Mouse (Mus musculus): ENCODE data around the gene Exoc4.

Gene Exoc4

GRCm38 (mm10) chr6:33248894-33249758, at the start of gene Exoc4:
Exoc4 (plus strand) TSS chr6:33249085.
- peak; percentile 88 for DNase-seq (ENCODE audit: low read depth, low spot score)

- DNase-seq (ENCODE audit: low read depth, low spot score), result no peak
Observed at GRCm38 (mm10) chr6:33218780-33219179, 30.1 kb upstream of the Exoc4 start.

GRCm38 (mm10) chr6:33226700-33227099, 22.2 kb upstream of the Exoc4 start:
- DNase-seq (ENCODE audit: low read depth, low spot score), result no peak

- DNase-seq (ENCODE audit: low read depth, low spot score), result no peak
Observed at GRCm38 (mm10) chr6:33227371-33227770, 21.5 kb upstream of the Exoc4 start.

GRCm38 (mm10) chr6:33241250-33241649, 7.6 kb upstream of the Exoc4 start:
- no peak for DNase-seq (ENCODE audit: low read depth, low spot score)

- DNase-seq (ENCODE audit: low read depth, low spot score), result no peak
Observed at GRCm38 (mm10) chr6:33244546-33244945, 4.3 kb upstream of the Exoc4 start.

- DNase-seq (ENCODE audit: low read depth, low spot score), result no peak
Observed at GRCm38 (mm10) chr6:33247146-33247545, 1.7 kb upstream of the Exoc4 start.

GRCm38 (mm10) chr6:33247576-33248355, 1.1 kb upstream of the Exoc4 start:
- no peak for DNase-seq (ENCODE audit: low read depth, low spot score)

GRCm38 (mm10) chr6:33256638-33257037, 7.8 kb downstream of the Exoc4 start:
- DNase-seq (ENCODE audit: low read depth, low spot score), result no peak

- DNase-seq (ENCODE audit: low read depth, low spot score), result no peak
Observed at GRCm38 (mm10) chr6:33257076-33257789, 8.3 kb downstream of the Exoc4 start.

GRCm38 (mm10) chr6:33259926-33260325, 11.0 kb downstream of the Exoc4 start:
- DNase-seq (ENCODE audit: low read depth, low spot score), result no peak

GRCm38 (mm10) chr6:33261606-33262005, 12.7 kb downstream of the Exoc4 start:
- DNase-seq (ENCODE audit: low read depth, low spot score), result no peak

GRCm38 (mm10) chr6:33263950-33264349, 15.1 kb downstream of the Exoc4 start:
- DNase-seq (ENCODE audit: low read depth, low spot score), result no peak

- DNase-seq (ENCODE audit: low read depth, low spot score), result no peak
Observed at GRCm38 (mm10) chr6:33264388-33264787, 15.5 kb downstream of the Exoc4 start.

- DNase-seq (ENCODE audit: low read depth, low spot score), result no peak
Observed at GRCm38 (mm10) chr6:33267571-33267970, 18.7 kb downstream of the Exoc4 start.

GRCm38 (mm10) chr6:33283523-33283922, 34.6 kb downstream of the Exoc4 start:
- DNase-seq (ENCODE audit: low read depth, low spot score), result no peak

GRCm38 (mm10) chr6:33283936-33284335, 35.1 kb downstream of the Exoc4 start:
- DNase-seq (ENCODE audit: low read depth, low spot score), result no peak

GRCm38 (mm10) chr6:33286376-33286775, 37.5 kb downstream of the Exoc4 start:
- DNase-seq (ENCODE audit: low read depth, low spot score), result no peak

GRCm38 (mm10) chr6:33294626-33295025, 45.7 kb downstream of the Exoc4 start:
- DNase-seq (ENCODE audit: low read depth, low spot score), result no peak

- DNase-seq (ENCODE audit: low read depth, low spot score), result no peak
Observed at GRCm38 (mm10) chr6:33297566-33297965, 48.7 kb downstream of the Exoc4 start.

GRCm38 (mm10) chr6:33298768-33299167, 49.9 kb downstream of the Exoc4 start:
- no peak for DNase-seq (ENCODE audit: low read depth, low spot score)

- DNase-seq (ENCODE audit: low read depth, low spot score), result no peak
Observed at GRCm38 (mm10) chr6:33305996-33306395, 57.1 kb downstream of the Exoc4 start.

All from WW6 (cell line).